Mouse (Mus musculus) adrenal gland, postnatal 36 days (tissue): Measurements from ENCODE around the gene Msmb. TPM values are rescaled to one million over a fixed set of nuclear protein-coding genes. Genes with fewer than 3 reads are reported as not detected.
A peak's percentile ranks its signal among the peaks of the same experiment; 100 is the strongest.

ENCODE experiments used
- DNase-seq, 2 experiments: peaks; one replicate each; pipeline ENCODE4 v3.0.0; 2021; ENCODE audit warnings: mixed read lengths in 1 of 2
- total RNA-seq, 2 experiments: library from RNA; stranded (reverse); gene quantifications; 2 replicates each; pipeline ENCODE4 v1.2.3; 2021

The Msmb gene
- total RNA-seq, 2 experiments from 2014 or later, result not detected

DNA sequence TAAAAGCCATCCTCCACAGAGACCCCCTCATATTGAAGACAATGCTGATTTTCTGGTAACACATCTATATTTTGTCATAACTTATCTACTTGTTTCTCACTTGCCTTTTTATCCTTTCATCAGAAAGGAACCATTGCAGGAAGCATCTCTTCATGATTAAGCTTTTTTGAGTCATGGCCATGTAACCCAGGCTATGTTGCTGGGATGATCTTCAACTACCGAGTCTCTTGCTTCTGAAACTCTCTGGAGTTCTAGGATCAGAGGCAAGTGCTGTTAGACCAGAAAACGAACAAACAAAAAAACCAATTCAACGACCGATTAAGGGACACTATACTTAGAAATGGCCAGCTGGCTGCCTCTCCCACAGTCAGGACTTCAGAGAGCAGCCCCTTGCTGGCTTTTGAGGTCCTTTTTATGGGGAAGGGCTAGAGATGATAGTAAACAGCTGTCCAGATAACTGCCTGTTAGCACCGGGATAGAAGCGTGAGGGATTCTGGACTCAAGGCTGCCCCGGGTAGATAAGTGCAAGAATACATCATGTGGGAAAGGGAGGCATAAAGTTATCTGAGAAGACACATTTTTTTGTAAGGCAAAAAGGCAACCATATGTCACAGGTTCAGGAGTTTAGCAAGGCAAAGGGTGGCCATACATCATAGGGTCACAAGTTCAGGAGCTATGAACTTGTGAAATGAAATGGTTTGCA lies 4.1 kb downstream of the Msmb start:
- no peak for DNase-seq

DNA sequence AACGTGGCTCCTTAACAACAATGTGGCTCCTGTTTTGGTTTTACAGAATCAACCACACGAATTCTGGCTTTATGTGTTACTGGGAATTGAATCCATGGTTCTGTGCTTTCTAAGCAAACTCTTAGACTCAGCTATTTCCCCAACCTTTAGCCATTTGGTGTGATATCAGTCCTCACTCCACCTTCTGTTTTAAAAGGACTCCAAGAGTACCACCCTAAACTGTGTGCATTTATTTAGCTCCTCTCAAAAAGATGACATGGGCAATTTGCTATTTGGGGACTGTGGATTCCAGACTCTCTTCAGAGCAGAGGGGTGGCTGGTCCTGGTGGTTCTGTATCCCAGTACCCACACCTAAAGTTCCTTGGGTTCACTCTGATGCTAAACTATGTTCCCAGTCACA lies 4.8 kb downstream of the Msmb start:
- DNase-seq, result no peak

DNA sequence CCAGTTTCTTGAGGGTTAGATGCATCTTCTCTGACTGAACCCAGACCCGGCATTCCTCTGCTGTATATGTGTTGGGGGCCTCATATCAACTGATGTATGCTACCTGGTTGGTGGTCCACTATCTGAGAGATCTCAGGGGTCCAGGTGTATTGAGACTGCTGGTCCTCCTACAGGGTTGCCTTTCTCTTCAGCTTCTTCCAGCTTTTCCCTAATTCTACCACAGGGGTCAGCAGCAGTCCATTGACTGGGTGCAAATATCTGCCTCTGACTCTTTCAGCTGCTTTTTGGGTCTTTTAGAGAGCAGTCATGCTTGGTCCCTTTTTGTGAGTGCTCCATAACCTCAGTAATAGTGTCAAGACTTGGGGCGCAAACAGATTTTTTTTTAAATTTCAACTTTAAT lies 9.0 kb downstream of the Msmb start:
- DNase-seq, result no peak

DNA sequence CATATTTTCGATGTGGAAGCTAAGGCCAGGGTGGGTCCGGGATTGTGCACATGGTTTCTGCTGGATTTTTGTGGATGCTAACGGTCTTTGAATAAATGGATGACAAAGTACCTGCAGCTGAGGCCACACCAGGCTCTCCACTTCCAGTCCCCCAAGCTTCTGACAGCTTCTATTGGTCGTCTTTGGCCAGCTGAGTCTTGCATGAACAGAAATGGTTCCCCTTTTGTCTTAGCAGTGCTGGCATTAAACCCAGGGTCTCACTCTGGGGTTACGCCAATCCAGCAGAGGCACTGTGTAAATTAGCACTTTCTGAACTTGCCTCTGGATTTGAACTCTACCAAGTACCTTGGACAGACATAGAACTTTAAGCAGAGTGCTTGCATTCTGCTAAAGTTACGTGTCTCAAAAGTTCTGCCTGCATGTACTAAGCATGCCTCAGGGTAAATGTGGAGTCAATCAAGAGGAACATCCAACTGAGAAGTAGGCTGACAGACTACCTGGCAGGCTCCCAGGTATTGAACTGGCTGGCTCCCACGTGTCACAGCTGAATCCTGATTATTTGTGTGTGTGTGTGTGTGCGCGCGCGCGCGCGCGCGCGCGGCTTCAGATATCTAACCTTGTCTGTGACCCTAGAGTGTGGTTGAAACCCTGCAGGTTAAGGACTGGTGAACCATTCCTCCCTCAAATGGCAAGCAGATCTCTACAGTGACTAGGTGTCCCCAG lies 10.6 kb downstream of the Msmb start:
- DNase-seq, result no peak

DNA sequence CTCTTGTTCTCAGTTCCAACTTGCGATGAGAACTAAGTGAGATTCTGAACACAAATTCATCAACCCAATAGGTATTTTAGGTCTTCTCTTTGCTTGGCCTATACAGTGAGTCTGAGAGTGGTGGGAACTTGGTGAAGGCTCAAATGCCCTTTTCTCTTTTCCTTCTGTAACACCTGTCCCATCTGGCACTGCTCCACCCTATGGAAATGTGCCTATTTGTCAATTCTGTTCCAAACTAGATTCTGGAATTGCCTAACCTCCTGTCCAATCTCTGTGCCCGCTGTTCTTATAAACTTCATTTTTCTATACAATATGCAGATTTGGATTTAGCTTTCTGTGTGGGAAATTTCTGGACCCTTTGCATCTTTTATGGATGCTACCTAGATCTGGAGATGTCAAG lies 11.3 kb downstream of the Msmb start:
- DNase-seq, result peak in 1 of 2 experiments; percentile 23

DNA sequence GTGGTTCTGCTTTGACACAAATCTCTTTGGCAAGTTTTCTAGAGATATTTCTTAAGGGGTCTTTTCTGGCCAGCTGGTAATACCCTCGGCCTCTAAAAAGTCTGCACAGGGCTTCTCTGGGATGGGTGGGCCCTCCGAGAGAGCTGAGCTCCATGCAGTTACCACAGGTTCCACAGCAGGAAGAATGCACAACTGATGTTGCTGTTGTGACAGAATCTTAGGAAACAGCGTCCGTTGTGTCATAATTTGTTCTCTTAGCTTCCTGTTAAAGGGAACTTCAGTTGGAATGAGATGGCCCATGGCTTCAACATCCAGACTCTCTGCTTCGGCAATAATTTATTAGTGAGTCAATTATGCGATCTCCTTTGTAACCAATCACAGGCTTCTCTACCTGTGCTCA lies 12.9 kb downstream of the Msmb start:
- no peak for DNase-seq

DNA sequence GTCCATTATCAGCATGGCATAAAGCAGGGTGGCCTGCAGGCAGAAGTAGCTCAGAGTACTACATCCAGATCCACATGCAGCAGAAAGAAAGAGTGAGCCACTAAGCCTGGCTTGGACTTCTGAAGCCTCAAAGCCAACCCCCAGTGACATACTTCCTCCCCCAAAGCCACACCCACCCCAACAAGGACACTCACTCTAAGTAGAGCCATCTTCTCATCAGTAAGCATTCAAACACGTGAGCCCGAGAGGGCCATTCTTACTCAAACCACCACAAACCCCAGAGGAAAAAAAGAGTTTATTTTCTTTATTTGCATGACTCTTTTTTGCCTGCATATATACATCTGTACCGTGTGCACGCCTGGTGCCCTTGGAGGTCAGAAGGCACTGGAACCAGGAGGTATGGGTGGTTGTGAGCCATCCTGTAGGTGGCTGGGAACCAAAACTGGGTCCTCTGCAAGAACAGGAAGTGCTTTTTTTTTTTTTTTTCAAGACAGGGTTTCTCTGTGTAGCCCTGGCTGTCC lies 17.4 kb downstream of the Msmb start:
- peak in 1 of 2 experiments; percentile 35 for DNase-seq

DNA sequence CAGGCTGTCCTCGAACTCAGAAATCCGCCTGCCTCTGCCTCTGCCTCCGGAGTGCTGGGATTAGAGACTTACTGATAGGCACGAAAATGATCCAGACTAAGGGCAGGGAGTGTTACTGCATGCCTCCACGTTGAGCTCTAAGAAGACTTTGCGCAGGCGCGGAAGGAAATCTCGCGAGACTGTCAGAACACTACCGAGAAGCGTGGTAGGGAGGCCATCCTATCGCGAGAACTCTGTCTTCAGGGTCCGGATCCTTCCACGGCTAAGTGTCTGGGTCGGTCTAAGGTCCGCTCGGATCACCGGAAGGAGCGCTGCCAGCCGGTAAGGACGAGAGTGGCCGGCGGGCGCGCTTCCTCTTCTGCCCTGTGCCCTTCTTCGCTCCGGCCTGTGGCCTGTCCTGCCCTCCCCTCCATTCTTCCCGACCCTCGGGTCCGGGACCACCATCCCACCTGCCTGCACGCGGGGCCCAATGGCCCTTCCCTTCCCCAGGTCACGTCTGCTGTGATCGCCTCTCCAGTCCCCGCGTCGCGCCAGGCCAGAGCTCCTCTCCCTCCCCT lies 17.9 kb downstream of the Msmb start, which contains the start of gene Ncoa4:
Gene Ncoa4, plus strand, starts transcription at position 176 of the 557 bp plus-strand sequence.
- DNase-seq, result peak; percentile 98

DNA sequence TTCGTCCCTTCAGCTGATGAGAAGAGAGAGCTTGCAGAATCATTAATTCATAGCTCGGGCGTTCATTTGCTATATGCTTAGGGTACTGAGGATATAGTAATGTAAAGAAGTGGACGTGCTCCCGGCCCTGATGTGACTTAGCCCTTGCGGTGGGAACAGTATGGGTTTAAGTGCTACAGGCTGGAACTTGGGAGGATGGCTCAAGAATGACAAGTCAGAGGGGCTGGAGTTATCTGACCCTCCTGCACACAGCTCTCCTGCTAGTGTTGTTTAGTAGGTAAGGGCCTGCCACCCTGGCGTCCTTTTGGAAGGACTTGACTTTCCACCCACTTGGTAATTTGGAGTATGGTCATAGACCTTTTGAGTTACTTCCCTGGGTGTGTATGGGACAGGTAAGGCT lies 18.7 kb downstream of the Msmb start:
- no peak for DNase-seq

DNA sequence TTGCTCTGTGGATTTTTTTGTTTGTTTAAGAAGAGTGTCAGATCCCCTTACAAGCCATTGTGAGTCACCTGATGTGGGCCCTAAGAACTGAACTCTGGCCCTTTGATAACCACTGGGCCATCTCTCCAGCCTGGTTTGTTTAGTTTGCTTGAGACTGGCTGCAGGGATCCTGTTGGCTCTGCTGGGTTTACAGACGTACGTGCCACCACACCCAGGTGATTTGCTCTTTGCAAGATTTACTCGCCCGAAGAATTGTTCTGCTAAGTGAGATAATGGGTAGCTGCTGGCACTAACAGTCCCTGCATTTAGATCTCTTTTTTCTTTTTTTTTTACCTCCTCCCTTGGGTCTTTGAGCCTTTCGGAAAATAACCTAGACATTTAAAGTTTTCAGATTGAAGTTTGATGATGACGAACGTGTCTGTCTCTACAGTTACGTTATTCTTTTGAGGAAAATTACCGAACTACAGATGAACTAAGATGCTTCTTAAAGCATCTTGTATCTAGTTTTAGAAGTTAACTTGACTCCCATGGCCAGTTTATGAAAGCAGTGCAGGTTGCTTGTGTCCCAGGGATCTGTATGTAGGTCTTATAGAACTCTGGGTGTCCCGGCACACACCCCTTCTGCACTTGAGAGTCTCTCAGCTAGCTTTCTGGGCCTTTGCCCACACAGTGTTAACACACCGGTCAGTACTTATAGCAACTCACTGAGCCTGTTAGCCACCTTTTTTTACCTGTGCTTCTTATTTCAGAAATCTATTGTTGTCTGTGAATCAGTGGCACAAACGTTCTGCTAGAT lies 19.5 kb downstream of the Msmb start:
- DNase-seq, result no peak

DNA sequence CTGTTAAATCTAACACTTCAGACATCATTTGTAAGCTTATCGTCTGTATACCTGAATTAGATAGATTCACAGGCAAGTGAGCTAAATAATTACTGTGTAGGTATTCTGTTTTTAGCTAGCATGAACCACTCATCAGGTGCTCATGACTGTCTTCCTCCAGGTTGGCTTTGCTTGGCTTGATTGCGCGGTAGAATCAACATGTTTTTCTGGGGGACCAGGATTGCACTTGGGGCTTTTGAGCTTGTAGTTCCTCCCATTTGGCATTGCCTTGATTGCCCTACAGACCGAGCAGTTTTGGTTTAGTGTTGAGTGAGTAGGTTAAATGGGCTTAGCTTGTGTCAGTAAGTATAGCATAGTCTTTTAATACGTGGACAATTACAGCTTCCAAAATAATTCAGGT lies 20.4 kb downstream of the Msmb start:
- no peak for DNase-seq

DNA sequence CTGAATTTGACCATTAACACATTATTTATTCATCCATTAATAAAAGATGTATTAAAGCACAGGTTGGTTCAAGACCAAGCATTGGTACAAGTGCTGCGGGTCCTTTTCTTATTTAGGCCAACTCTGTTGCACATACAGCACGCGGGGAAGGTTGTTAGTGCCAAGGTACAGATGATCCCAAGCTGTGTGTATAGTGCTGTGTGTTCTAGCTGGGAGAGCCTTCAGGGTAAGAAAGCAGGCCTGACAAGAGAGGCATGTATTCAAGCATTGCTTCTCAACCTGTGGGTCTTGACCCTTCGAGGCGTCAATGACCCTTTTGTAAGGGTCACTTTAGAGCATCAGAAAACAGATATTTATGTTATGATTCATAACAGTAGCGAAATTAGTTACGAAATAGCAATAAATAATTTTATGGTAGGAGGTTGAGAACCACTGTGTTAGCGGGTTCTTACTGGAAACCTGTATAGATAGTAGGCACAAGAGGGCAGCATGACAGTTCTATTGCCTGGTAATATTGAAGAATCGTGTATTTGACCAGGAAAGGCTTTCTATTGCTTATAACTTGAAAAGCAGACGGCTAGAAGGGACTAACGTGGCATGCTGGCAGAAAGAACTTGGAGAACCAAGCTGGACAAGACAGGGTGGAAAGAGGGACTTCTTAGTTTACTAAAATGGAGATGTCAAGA lies 21.5 kb downstream of the Msmb start:
- no peak for DNase-seq

DNA sequence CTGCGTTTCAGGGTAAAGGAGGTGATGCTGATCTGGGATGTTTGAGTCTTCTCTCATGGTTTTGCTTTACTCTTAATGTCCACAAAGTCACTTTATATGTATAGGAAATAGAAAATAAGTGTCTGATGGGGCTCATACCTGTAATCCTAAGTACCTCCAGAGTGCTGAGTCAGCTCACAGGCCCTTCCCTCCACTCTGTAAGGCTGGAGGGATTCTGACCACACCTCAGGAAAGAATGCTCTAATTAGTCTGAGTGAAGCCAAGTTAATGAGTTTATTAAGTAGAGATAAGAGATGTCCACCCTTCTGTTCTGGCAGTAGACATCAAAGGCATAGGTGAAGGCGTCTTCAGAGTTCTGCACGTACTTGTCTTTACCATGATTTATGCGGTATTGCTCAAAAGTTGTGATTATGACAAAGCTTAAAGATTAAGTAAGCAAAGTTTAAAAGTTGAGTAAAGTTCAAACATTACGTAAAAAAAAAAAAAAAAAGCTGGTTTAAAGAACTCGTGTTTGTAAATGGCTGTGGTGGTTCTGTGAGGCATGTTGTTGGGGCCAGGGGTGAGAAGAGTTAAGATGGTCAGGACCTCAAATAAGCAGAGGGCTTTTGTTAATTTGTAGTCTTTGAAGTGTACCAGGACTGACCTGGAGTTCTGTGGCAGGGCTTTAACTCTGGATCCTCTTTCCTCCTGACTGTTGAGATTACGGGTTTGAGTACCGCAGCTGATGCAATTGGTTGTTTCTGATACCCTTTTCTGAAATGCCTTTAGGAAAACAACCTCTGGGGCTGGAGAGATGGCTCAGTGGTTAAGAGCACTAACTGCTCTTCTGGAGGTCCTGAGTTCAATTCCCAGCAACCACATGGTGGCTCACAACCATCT lies 22.6 kb downstream of the Msmb start:
- DNase-seq, result no peak

DNA sequence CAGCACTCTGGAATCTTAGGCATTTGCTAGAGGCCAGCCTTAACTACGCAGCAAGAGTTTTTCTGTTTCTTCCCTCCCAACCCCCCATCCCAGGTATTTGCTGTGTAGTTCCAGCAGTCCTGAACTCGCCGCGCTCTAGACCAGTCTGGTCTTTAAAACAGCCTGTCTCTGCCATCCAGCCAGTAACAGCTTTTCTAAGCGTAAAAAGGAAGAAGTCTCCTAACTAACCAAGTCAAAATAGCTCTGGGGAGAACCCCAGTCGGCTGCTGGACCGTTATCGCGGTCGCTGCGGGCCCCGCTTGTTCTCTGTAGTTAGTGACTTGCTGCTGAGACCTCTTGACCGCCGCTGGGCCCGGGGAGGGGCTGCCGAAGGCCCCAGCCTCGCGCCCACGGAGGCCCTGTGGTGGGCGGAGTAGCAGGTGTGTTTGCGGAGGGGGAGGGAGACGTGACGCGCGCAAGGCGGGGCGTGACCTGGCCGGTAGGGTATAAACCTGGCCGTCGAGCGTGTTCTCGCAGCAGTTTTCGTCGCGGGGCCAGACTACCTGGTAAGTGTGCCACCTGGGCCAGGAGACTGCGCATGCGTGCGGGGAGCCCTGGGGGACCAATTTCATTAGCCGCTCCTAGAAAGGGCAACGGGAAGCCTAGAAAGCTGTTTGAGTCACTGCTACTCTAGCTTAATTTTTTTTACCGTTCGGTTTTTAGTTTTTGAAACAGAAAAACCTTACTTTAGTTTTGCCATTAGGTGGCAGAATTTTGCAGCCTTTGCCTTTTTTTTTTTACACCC lies 23.6 kb downstream of the Msmb start:
- DNase-seq, result peak; percentile 79 to 84

DNA sequence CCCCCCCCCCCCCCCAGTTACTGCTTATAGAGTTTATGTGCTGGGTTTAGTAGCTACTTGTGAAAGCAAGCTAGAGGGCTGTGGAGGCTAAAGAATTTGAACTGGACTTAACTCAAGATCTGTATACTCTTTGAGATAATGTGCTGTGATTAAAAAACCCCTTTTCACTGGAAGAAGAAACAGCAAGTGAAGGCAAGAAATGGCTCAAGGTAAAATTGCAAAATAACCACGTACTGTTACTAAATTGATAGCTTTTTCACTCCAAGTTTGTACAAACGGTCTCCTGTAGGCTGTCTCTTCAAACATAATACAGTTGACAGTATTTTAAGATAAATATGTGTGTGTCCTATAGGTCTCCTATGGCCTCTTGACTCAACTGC lies 24.2 kb downstream of the Msmb start:
- DNase-seq, result no peak

DNA sequence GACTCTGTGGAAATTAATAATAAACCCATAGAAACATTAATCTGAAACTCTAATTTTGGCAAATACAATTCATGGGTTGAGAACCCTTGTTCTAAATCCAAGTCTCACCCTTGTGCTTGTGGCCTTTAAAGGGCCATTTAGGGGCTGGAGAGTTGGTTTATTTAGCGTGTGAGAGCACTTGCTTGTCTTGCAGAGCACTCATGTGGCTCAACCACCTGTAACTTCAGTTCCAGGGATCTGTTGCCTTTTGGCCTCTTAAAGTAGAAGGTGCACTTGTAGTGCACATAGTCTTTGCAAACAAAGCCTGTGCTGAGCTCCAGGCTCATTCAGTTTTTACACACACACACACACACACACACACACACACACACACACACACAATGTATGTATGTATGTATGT lies 25.0 kb downstream of the Msmb start:
- DNase-seq, result no peak

DNA sequence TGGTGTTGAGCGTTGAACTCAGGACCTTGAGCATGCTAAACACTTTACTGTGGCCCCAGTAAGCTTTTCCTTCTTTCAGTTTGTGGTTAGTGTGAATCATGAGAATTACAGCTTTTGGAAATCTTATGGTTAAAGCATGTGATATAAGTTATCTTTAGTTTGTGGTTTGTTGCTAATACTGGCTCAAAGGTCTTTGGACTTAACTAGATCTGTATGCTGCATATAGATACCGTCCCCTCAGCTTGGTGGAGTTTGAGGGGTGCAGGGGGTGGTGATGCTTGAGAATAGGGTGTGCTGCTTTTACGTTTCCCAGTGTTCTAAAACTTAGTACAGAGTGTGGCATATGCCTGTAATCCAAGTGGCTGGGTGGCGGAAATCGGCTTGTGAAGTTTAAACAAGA lies 25.5 kb downstream of the Msmb start:
- no peak for DNase-seq

DNA sequence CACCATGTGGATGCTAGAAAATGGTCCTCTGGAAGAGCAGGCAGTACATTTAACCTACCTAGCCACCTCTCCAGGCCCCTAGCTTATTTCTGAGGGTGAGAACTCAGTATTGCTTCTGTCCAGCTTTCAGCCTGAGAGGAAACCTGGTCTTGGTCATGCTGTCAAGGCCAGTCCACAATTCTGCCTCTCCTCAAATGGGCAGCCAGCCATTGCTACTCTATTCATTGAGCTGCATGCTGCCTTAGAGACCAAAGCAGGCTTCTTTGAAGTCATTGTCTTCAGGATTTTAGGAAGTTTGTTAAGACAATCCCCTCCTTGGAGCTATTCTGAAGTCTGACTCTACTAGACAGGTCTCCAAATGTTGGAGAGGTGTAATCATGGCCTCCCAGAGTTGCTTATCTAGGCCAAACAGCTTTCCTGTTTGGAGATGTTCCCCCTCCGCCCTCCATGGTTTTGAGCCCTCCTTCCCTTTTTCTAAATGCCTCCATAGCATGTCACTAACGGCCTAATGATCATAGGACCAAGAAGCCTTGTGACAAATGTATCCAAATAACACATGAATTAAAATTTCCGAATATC lies 26.9 kb downstream of the Msmb start:
- peak; percentile 31 to 52 for DNase-seq

DNA sequence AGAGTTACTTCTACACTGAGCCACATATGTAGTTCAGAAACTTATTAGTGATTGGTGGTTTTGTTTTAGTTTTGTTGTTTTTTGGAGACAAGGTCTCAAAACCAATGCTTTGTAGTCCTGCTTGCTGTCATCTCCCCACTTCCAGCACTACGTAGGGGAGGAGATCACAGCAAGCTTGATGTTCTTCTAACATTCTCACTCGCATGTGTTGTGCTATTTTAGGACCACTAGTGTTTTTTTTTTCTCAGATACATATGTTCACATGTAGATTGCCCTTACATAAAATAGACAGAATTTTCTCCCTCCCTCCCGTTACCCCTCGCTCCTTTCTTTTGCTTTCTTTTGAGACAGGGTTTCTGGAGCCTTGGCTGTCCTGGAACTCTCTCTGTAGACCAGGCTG lies 28.3 kb downstream of the Msmb start:
- DNase-seq, result no peak

DNA sequence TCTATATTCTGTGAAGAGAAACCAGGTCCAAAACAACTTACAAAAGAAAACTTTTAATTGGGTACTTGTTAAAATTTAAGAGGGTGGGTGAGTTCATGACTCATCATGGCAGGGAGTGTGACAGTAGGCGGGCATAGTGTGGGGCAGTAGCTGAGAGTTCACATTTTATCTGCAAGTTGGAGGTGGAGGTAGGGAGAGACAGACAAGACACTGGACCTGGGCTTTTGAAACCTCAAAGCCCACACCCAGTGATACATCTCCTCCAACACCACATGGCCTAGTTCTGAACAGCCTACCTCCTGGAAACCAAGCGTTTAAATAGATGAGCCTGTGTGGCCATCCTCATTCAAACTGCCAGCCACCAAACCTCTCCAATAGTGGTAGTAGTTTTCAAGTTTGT lies 33.5 kb downstream of the Msmb start:
- no peak for DNase-seq
